9 mouse cellular contexts compared by ENCODE assay signal in the genomic region with DNA sequence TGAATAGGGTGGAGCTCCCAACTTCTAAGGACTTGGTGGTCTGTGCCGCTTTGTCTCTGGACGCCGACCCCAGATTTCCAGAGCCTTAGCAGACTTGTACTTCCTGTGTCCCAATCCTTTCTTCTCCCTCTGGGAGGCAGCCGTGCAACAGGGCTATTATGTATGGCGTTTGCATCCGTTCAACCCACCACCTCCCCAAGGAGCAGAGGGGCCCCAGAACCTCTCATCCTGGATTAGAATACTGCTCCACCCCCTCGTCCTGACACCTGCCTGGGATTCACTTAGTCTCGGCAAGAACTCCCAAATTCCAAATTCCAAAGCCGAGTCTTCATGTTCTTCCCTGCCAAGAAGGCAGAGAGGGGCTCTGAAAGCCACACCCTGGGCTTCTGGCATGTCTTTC. TPM values are rescaled to one million over a fixed set of nuclear protein-coding genes. Genes with fewer than 3 reads are reported as not detected.
DNase-seq lines count a peak whose midpoint lies in the region; ATAC-seq and TF ChIP-seq lines count a peak whose summit lies in the region.
"Had no signal": no experiment of that assay in that cellular context is flagged by ENCODE, and none has a peak within 500 bp of the region (broad histone marks: within the 10 kb centered on the region; RNA-seq: fewer than 3 reads in every experiment).

No protein-coding gene starts in this region.

- no peak for TF ChIP-seq CTCF in intestine, postnatal 0 days (IDR thresholded peaks at IDR 0.05; ENCODE audit: low read depth)

- H3K36me3 ChIP-seq in intestine, embryonic 14.5 days (ENCODE audit: control insufficient read depth, insufficient read depth, low read length) = no peaks in the 10 kb centered on the region
- H3K36me3 ChIP-seq in intestine, postnatal 0 days (ENCODE audit: control insufficient read depth, insufficient read depth) = no peaks in the 10 kb centered on the region
- H3K36me3 ChIP-seq in forebrain, embryonic 15.5 days = no peaks in the 10 kb centered on the region
- H3K36me3 ChIP-seq in limb, embryonic 13.5 days = no peaks in the 10 kb centered on the region

- no peak overlapping the region for H3K4me3 ChIP-seq in intestine, embryonic 14.5 days (ENCODE audit: low read depth, low read length)
- no peak overlapping the region for H3K4me3 ChIP-seq in intestine, postnatal 0 days (ENCODE audit: low read depth, low read length)
- H3K4me3 ChIP-seq in forebrain, embryonic 15.5 days = no peak overlapping the region
- H3K4me3 ChIP-seq in limb, embryonic 13.5 days = no peak overlapping the region

- H3K9me3 ChIP-seq in intestine, embryonic 14.5 days (ENCODE audit: control insufficient read depth, low read length) = no peaks in the 10 kb centered on the region
- no peaks in the 10 kb centered on the region for H3K9me3 ChIP-seq in intestine, postnatal 0 days (ENCODE audit: control insufficient read depth)
- no peaks in the 10 kb centered on the region for H3K9me3 ChIP-seq in forebrain, embryonic 15.5 days
- no peaks in the 10 kb centered on the region for H3K9me3 ChIP-seq in limb, embryonic 13.5 days

- H3K4me2 ChIP-seq in intestine, embryonic 14.5 days (ENCODE audit: low read length) = peak overlapping the region; percentile 33
- H3K4me2 ChIP-seq in intestine, postnatal 0 days (replicated peaks; ENCODE audit: low read depth) = no peak overlapping the region
- peak overlapping the region; percentile 28 for H3K4me2 ChIP-seq in forebrain, embryonic 15.5 days (replicated peaks)
- H3K4me2 ChIP-seq in limb, embryonic 13.5 days (replicated peaks) = peak overlapping the region; percentile 23; the same call in 1 of the 2 replicates

- H3K9ac ChIP-seq in intestine, embryonic 14.5 days (ENCODE audit: low read length) = no peak overlapping the region
- no peak overlapping the region for H3K9ac ChIP-seq in intestine, postnatal 0 days (ENCODE audit: low read depth, low read length)
- no peak overlapping the region for H3K9ac ChIP-seq in forebrain, embryonic 15.5 days (replicated peaks)
- no peak overlapping the region for H3K9ac ChIP-seq in limb, embryonic 13.5 days

- H3K27ac ChIP-seq in intestine, embryonic 14.5 days (ENCODE audit: low read depth) = no peak overlapping the region
- H3K27ac ChIP-seq in intestine, postnatal 0 days (ENCODE audit: low read depth, low read length) = no peak overlapping the region
- no peak overlapping the region for H3K27ac ChIP-seq in forebrain, embryonic 15.5 days (replicated peaks)
- H3K27ac ChIP-seq in limb, embryonic 13.5 days = no peak overlapping the region

- peaks cover 8% of the 10 kb centered on the region for H3K4me1 ChIP-seq in intestine, embryonic 14.5 days (replicated peaks; ENCODE audit: control insufficient read depth, insufficient read depth, low read length)
- H3K4me1 ChIP-seq in intestine, postnatal 0 days (replicated peaks; ENCODE audit: control insufficient read depth, insufficient read depth, low read length) = no peaks in the 10 kb centered on the region
- peaks cover 9% of the 10 kb centered on the region for H3K4me1 ChIP-seq in forebrain, embryonic 15.5 days
- H3K4me1 ChIP-seq in limb, embryonic 13.5 days = peaks cover 5% of the 10 kb centered on the region; the same call in 1 of the 2 replicates

- H3K27me3 ChIP-seq in intestine, embryonic 14.5 days (replicated peaks; ENCODE audit: control insufficient read depth, insufficient read depth, low read length) = no peaks in the 10 kb centered on the region
- no peaks in the 10 kb centered on the region for H3K27me3 ChIP-seq in intestine, postnatal 0 days (replicated peaks; ENCODE audit: control insufficient read depth, insufficient read depth, low read length)
- H3K27me3 ChIP-seq in forebrain, embryonic 15.5 days = no peaks in the 10 kb centered on the region
- H3K27me3 ChIP-seq in limb, embryonic 13.5 days = peaks cover 16% of the 10 kb centered on the region; the same call in 1 of the 2 replicates

- ATAC-seq in intestine, embryonic 14.5 days (replicated peaks; ENCODE audit: low FRiP score, low TSS enrichment, low read depth) = peak; percentile 30; the same call in 1 of the 2 replicates
- ATAC-seq in intestine, postnatal 0 days = no peak
- no peak; the same call in 1 of the 2 replicates for ATAC-seq in forebrain, embryonic 15.5 days (replicated peaks)
- ATAC-seq in limb, embryonic 13.5 days (ENCODE audit: low FRiP score, low read depth) = no peak

- DNase-seq in intestine, embryonic 14.5 days (ENCODE audit: low spot score) = peak; percentile 60
- DNase-seq in ZHBTc4 (ENCODE audit: low read depth, low spot score) = peak; percentile 28
- no peak for DNase-seq in layer of hippocampus, adult 18-20 months (ENCODE audit: low spot score in 2 of 2)
- DNase-seq in right cerebral cortex, postnatal 25 days = no peak
- no peak for DNase-seq in adrenal gland, adult 2 months

- 14% methylated on average over 9 of the region's 9 CpGs for WGBS in intestine, embryonic 14.5 days
- 31% methylated on average over 9 of the region's 9 CpGs for WGBS in intestine, postnatal 0 days
- WGBS in forebrain, embryonic 15.5 days = 15% methylated on average over 9 of the region's 9 CpGs
- WGBS in limb, embryonic 13.5 days = 22% methylated on average over 9 of the region's 9 CpGs

RNA-seq across cellular contexts. Expression of gene Tbx19, which starts 40.8 kb away (rescaled TPM):
- 0.08 TPM in 1 of 2 replicates, not detected in the other for polyA plus RNA-seq in intestine, embryonic 14.5 days (2014; fragmentation: Nextera tagmentation; extraction: Ambion mirVana)
- 0.05 TPM in 1 of 2 replicates, not detected in the other for polyA plus RNA-seq in intestine, postnatal 0 days (2015; fragmentation: Nextera tagmentation; extraction: Ambion mirVana)
- 0.10 TPM in 1 of 2 replicates, not detected in the other for polyA plus RNA-seq in forebrain, embryonic 15.5 days (2015; fragmentation: Nextera tagmentation; extraction: Ambion mirVana)
- not detected in 2 replicates for polyA plus RNA-seq in limb, embryonic 13.5 days (2015; fragmentation: Nextera tagmentation; extraction: Ambion mirVana)
- not detected for total RNA-seq in layer of hippocampus, adult 18-20 months (2021)
- not detected for total RNA-seq in adrenal gland, adult 2 months (2021)
- not detected in 2 replicates for polyA plus RNA-seq in adrenal gland, adult 2 months (2012; rRNA removed)
- total RNA-seq: ES-E14 had no signal

Comparison
In these comparisons a context has a peak if more than half of its experiments do, and no peak if none do; other contexts are left out.
1. DNase-seq: peak in intestine, embryonic 14.5 days (single experiment) and ZHBTc4 (single experiment); none in layer of hippocampus, adult 18-20 months (0 of 2), right cerebral cortex, postnatal 25 days (single experiment) and adrenal gland, adult 2 months (single experiment).